Mouse (Mus musculus): ENCODE measurements at regions not wholly inside any gene's neighbourhood (a gene's known extent, or its start where the extent isn't known, plus 50 kb on each side); places are given as distances from the start of the nearest gene placed in this dataset.

DNA sequence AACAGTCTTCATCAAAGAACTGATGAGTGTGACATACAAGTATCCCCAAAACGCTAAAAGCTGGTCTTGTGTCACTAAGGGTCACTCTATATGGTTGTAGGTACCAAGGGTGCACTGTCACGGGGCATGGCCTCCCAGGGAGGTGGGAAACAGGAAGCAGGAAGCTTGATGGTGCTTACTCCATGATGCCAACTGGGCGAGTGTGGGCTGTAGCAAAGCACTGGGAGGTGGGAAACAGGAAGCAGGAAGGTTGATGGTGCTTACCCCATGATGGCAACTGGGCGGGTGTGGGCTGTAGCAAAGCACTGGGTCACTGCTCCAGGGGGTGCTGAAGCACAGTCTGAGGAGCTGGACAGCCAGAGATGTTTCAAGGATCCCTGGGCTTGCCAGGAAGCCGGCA is 1019.3 kb downstream of the Adam6a start:
- TF ChIP-seq CTCF (IDR thresholded peaks at IDR 0.05; ENCODE audit: low read depth, low read length) = no peak
- no peak for TF ChIP-seq POLR2A (IDR thresholded peaks at IDR 0.05; ENCODE audit: extremely low read depth, insufficient read depth, low read length)
